Mouse (Mus musculus): Measurements from ENCODE around the gene Fancg.

Fancg gene

DNA sequence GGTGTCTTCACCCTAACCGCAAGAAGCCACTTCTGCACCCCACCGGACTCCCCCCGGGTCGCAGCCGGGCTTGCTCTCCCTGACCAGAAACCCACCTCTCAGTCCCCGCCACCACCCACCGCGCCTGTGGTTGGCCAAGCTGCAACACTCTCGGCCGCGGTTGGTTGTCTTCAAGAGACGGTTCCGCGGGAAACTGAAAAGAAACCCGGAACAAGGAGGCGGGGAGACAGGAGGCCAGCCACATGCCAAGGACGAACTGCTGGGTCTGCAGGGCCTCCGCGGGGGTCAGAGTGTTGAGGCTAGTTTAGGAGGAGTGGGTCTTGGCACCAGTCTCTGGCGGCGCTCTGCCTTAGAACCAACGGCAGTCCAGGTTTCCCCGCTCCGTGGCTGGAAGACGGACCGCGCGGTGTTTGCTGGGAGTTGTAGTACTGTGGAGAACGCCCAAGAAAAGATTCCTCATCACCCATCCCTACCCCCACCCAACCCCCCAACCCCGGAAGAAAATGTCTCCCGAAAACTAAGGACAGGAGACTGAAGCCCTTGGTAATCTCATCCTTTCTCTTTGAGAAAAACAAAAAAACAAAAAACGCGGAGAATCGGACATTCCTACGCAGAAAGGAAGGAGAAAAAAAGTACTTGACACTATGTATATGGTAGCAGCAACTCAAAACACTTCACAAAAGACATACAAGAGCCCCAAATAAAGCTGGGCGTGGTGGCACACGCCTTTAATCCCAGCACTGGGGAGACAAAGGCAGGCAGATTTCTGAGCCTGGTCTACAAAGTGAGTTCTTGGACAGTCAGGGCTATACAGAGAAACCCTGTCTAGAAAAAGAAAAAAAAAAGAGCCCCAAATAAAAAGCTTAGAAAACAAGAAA is at the start of gene Fancg:
Gene Fancg, minus strand, starts transcription at position 346 of the 878 bp plus-strand sequence.
- peak; percentile 60 for DNase-seq (ENCODE audit: low spot score)

DNA sequence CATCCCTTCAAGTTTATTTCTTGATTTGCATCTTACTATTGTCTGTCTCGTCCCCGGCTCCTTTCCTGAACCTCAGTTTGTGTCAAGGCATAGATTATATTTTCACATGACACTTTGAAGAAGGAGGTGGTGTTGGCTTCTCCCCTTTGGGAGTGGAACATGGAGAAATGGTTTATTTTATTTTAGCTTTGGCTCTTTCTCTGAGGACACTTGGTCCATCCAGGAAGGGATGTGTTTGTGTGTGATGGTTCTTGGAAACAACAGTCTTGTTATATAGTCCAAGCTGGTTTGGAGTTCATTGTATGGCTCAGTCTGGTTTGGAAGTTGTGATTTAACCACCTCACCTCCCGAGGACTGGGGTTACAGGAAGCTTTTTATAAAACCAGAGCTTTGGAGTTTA is 49.4 kb upstream of the Fancg start:
- no peak for DNase-seq (ENCODE audit: low spot score)

DNA sequence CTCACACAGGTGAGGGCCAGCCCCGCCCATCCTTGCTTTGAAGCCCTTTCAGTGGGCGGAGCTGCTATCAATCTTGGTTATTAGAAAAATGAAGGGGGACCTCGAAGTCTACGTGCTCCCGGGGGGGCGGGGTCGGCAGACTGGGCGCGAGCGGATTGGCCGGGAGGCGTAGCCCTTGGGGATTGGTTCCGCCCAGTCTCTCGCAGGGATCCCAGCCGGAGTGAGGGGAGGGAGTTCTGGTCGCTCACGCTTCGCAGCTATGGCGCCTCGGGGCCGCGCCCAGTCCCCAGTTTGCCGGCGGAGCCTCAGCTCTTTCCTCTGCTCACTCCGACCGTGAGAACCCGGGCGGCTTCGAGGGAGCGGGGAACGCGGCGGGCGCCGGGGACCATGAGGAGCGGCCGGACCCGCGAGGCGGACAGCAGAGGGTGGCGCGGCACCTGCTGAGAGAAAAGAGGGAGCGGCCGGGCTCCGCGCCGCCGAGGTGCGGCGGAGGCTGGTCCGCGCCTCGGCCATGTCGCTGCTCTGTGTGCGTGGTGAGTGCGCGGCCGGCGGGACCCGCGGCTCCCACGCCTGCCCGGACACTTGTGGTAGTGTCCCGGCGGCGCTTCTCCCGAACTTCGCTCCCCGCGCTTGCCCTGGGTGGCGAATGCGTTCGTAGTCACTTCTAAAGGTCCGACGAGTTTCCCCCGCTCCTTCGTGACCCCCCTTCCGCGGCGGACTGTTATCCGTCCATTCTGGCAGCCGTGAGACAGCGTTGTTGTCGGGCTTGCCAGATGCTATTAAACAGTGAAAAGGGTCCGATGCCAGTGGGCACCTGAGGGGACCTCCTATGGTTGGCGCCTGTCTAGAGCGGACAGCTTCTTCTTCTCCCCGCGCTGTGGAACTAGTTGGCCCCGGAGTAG is 48.7 kb upstream of the Fancg start, which contains the start of gene Unc13b:
Gene Unc13b, plus strand, starts transcription at position 201 of the 902 bp plus-strand sequence.
- peak; percentile 80 for DNase-seq (ENCODE audit: low spot score)

DNA sequence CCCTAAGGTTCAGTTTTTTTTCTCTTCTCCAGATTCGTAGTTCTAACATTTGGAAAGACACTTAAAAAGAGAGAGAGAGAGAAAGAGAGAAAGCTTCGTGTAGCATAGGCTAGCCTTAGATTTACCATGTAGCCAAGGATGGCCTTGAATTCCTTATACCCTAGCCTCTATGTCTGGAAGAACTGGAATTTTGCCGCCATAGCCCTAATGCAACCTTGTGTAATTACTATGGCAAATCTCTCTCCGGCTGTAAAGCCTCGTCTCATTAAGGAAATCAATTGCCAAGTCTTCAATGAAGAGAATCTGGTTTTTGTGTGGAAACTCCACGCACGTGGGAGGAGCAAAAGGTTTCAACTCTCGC is 48.1 kb upstream of the Fancg start:
- no peak for DNase-seq (ENCODE audit: low spot score)

GRCm38 (mm10) chr4:43057654-43058053 is 47.3 kb upstream of the Fancg start:
- DNase-seq (ENCODE audit: low spot score) = no peak

DNA sequence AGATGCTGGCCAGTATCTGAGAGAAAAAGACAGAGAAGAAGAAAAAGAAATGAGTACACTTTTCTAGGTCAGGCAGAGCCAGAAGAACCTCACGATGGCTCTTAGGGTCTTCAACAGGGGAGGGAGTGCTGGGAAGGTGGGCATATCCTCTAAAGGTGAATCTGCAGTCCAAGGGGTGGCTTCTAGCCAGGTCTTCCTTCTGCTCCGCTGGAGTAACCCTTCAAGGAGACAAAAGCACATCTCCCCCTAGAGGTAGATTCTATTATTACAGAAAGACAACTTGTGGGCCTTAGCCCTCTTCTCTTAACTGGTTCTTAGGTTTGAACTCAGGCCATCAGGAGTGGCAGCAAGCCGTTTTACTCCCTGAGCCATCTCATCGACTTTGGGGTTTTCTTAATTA is 42.3 kb upstream of the Fancg start:
- no peak for DNase-seq (ENCODE audit: low spot score)

DNA sequence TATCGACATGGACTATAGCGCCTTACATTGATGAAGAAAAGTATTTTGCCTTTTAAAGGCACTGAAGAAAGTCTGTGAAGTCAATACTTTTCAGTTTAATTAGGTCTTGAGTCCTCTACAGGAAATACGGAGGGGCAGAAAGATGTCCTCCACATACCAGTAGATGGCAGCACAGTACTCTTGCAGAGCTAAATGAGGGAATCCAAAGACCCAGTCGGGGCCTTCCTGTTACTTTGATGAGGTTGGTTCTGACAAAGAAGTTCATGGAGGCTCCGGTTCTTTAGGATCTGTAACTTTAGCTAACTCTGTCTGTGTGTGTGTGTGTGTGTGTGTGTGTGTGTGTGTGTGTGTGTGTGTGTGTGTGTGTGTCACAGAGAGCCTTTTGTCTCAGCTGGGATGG is 36.9 kb upstream of the Fancg start:
- DNase-seq (ENCODE audit: low spot score) = peak; percentile 75

- no peak for DNase-seq (ENCODE audit: low spot score)
Measured at GRCm38 (mm10) chr4:43046607-43047006, 36.3 kb upstream of the Fancg start.

GRCm38 (mm10) chr4:43045659-43046302 is 35.5 kb upstream of the Fancg start, which contains the start of gene Fam214b:
Fam214b (minus strand) TSS chr4:43046220.
- peak; percentile 96 for DNase-seq (ENCODE audit: low spot score)

- no peak for DNase-seq (ENCODE audit: low spot score)
Measured at GRCm38 (mm10) chr4:43045285-43045658, 35.0 kb upstream of the Fancg start.

DNA sequence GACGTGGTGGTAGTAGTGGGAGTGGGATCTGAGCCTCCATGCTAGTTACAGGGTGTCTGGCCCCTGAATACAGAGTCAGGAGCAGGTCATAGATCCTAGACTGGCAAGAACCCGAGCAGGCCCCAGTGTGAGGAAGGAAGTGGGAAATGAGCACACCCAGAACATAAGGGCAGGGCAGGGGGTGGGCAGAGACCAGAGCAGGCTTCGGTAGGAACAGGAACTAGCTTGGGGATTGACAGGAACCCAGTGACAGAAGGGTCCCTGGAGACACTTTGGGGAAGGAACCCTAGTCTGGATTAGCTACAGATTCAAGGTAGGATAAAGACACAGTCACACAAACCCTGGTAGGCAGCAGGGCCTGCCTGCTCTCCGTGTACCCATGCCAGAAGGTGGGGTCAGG is 34.4 kb upstream of the Fancg start:
- no peak for DNase-seq (ENCODE audit: low spot score)

GRCm38 (mm10) chr4:43043644-43044357 is 33.5 kb upstream of the Fancg start:
- DNase-seq (ENCODE audit: low spot score) = peak; percentile 44

- no peak for DNase-seq (ENCODE audit: low spot score)
Measured at GRCm38 (mm10) chr4:43040881-43041547, 30.7 kb upstream of the Fancg start.

- DNase-seq (ENCODE audit: low spot score) = peak; percentile 86
Measured at GRCm38 (mm10) chr4:43040114-43040572, 29.8 kb upstream of the Fancg start.

DNA sequence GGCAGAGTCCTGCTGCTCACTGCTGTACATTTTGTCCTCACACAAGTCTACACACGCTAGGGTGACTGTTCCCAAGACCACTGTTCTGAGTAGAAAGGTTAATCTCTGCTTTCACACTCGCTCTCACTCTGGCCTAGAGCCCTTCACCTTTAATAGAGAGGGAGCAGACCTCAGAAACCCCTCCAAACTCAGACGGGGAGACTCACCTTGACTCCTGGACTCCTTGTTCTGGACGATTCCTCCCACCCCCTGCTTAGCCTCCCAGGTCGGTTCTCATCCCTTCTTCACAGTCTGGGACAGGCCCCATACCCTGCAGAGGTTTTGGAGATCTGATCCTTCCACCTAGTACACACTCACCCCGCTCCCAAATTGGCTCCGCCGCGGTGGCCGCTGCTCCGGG is 29.3 kb upstream of the Fancg start:
- DNase-seq (ENCODE audit: low spot score) = no peak

GRCm38 (mm10) chr4:43038567-43039495 is 28.5 kb upstream of the Fancg start:
- DNase-seq (ENCODE audit: low spot score) = no peak

DNA sequence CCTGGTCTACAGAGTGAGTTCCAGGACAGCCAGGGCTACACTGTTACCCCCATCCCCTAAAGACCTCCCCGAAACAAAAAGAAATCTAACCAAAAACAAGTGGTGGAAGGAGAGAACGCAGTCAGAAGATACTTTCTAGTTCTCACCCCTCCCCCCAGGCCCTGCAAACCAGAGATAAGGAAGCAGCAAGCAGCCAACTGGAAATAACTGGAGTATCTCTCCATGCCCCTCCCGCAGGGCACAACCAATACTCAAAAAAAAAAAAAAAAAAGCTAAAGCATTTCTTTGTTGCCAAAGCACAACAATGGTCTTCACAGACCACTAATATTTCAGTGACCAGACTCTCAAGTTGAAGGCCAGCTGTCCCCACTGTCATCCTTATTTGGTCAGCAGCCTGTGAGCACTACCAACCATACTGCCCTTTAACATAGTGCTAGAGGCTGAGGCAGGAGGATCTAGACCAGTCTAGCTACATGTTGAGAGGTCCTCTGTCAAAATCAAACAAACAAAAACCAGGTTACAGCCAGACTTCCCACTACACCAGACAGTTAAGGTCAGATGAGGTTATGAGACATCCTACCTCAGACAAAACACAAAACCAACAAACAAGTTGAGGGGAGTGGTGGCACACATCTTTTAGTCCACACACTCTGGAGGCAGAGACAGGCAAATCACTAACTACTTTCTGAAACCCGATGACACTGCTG is 27.7 kb upstream of the Fancg start:
- DNase-seq (ENCODE audit: low spot score) = no peak

- no peak for DNase-seq (ENCODE audit: low spot score)
Measured at GRCm38 (mm10) chr4:43036356-43036755, 26.1 kb upstream of the Fancg start.

DNA sequence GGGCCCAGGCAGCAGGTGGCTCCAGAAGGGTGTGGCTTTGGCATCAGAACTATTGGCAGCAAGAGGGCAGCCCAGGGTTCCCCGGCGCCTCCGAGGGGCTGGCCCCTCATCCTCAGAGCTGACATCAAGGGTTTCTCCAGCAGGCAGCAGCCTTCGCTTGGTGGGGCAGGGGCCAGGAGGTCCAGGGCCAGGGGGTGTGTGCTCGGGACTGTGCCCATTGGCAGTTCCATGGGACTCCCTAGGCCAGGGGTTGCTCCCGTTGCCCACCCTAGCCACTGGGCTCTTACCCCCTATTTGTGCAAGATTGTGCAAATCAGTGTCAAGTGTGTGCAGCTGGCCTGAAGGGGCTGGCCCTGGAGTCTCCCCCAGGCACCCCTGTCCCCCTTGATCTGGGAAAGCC is 25.5 kb upstream of the Fancg start:
- DNase-seq (ENCODE audit: low spot score) = no peak

All from ovary, postnatal 14 days (tissue).